Mouse (Mus musculus): ENCODE results near the gene 4933430I17Rik. TPM values are rescaled to one million over a fixed set of nuclear protein-coding genes. Genes with fewer than 3 reads are reported as not detected.

Gene 4933430I17Rik
- polyA plus RNA-seq, 1 experiment from 2014 or later, result 1.1 TPM

- no peaks in the 10 kb centered on the region for H3K9me3 ChIP-seq
- no peaks in the 10 kb centered on the region for H3K27me3 ChIP-seq
- no peaks in the 10 kb centered on the region for H3K36me3 ChIP-seq
- peak; percentile 89 for ATAC-seq
- H3K27ac ChIP-seq, result no peak overlapping the region
- H3K4me2 ChIP-seq (replicated peaks), result no peak overlapping the region
- no peak overlapping the region for H3K4me3 ChIP-seq (replicated peaks)
- WGBS, result 22% methylated on average over 4 of the region's 4 CpGs
- peaks cover 8% of the 10 kb centered on the region for H3K4me1 ChIP-seq (replicated peaks)
- 0 out of 2 replicates have a peak overlapping the region, but pooled peaks have one; percentile 14 for H3K9ac ChIP-seq (replicated peaks)
Observed at GRCm38 (mm10) chr4:62560963-62561629, 35.9 kb downstream of the 4933430I17Rik start.

DNA sequence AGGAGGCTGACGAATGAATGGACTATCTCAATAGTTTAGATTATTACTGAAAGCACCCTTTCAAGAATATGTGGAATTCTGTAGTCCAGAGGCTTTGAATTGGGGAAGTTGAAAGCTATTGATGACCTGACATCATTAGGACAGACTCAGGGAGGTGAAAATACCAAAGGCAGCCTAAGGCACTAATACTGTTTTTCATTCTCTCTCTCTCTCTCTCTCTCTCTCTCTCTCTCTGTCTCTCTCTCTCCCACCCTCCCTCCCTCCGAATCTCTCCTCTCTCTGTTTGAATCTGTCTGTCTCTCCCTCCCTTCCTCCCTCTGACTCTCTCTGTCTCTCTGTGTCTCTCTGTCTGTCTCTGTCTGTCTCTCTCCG, 36.4 kb downstream of the 4933430I17Rik start:
- H3K9me3 ChIP-seq, result no peaks in the 10 kb centered on the region
- peak; percentile 71 for ATAC-seq
- H3K4me2 ChIP-seq (replicated peaks), result no peak overlapping the region
- H3K36me3 ChIP-seq, result no peaks in the 10 kb centered on the region
- H3K27ac ChIP-seq, result peak overlapping the region; percentile 45; the same call in 1 of the 2 replicates
- no peak overlapping the region for H3K4me3 ChIP-seq (replicated peaks)
- WGBS, result 45% methylated on average over 3 of the region's 3 CpGs
- H3K27me3 ChIP-seq, result no peaks in the 10 kb centered on the region
- peaks cover 8% of the 10 kb centered on the region for H3K4me1 ChIP-seq (replicated peaks)
- 0 out of 2 replicates have a peak overlapping the region, but pooled peaks have one; percentile 14 for H3K9ac ChIP-seq (replicated peaks)

DNA sequence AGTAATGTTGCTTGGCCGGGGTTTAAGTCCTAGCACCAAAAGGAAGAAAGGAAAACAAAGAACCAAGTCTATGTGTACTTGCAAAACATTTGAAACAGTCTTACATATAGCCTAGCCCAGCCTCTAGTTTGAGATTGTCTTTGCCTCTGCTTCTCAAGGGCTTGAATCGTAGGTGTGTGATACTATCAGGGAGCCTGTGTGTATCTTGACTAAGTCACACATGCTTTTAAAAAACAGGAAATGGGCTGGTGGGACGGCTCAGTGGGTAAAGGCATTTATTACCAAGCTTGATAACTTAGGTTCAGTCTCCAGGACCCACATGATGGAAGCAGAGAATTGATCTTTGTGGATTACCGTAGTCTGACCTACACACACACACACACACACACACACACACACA, 36.8 kb downstream of the 4933430I17Rik start:
- H3K27ac ChIP-seq, result peak overlapping the region; percentile 45; the same call in 1 of the 2 replicates
- no peak for ATAC-seq
- H3K4me1 ChIP-seq (replicated peaks), result peaks cover 8% of the 10 kb centered on the region

DNA sequence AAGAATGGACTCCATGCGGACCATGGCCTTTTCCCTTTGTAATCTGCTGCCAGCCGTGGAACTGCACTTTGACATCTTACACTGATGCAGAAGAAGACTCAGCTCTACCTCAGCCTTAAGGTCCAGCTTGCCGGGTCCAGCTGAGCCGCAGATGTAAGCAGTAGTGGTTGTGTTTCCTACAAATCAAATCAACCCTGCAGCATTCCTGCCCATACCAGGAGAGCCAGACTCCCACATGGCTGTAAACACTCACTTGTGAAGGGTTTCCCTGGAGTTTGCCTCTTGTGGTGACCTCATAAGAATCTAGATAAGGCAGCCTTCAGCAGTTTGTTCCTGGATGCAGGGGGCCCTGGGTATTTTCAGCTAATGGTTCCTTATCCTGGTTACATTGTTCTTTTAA, 41.4 kb downstream of the 4933430I17Rik start:
- H3K27ac ChIP-seq, result no peak overlapping the region
- H3K4me1 ChIP-seq (replicated peaks), result peaks cover 6% of the 10 kb centered on the region
- no peaks in the 10 kb centered on the region for H3K9me3 ChIP-seq
- no peaks in the 10 kb centered on the region for H3K27me3 ChIP-seq
- no peak overlapping the region for H3K4me3 ChIP-seq (replicated peaks)
- H3K4me2 ChIP-seq (replicated peaks), result no peak overlapping the region
- H3K36me3 ChIP-seq, result no peaks in the 10 kb centered on the region
- no peak for ATAC-seq
- H3K9ac ChIP-seq (replicated peaks), result no peak overlapping the region
- 86% methylated on average over 4 of the region's 4 CpGs for WGBS

More for the DNA sequence above, 36.8 kb downstream of the 4933430I17Rik start:
- Histone ChIP-seq H3K4me2 (replicated peaks) (no peak overlapping the region), H3K27me3 (no peaks in the 10 kb centered on the region), H3K4me3 (replicated peaks) (no peak overlapping the region), H3K36me3 (no peaks in the 10 kb centered on the region), H3K9ac (replicated peaks) (no peak overlapping the region), H3K9me3 (no peaks in the 10 kb centered on the region)
- 79% methylated on average over 4 of the region's 4 CpGs for WGBS

GRCm38 (mm10) chr4:62567696-62568095, 42.5 kb downstream of the 4933430I17Rik start:
- Histone ChIP-seq H3K27me3 (no peaks in the 10 kb centered on the region), H3K4me2 (replicated peaks) (no peak overlapping the region), H3K9ac (replicated peaks) (no peak overlapping the region), H3K27ac (no peak overlapping the region), H3K4me1 (replicated peaks) (no peaks in the 10 kb centered on the region), H3K9me3 (no peaks in the 10 kb centered on the region), H3K36me3 (no peaks in the 10 kb centered on the region), H3K4me3 (replicated peaks) (no peak overlapping the region)
- ATAC-seq, result no peak
- WGBS, result 93% methylated on average over 6 of the region's 6 CpGs

DNA sequence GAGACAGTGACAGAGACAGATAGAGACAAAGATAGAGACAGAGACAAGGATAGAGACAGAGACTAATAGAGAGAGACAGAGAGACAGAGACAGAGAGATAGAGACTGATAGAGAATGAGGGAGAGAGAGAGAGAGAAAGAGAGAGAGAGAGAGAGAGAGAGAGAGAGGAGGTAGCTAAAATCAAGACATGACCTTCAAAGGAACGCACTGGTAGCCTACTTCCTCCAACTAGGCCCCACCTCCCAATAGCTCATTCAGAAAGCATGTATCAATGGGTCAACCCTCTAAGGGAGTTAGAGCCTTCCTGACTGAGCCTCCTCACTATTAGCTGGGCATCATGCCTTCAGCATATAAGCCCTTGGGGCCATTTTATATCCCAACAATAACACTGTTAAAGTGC, 43.2 kb downstream of the 4933430I17Rik start:
- no peak for ATAC-seq
- H3K36me3 ChIP-seq, result no peaks in the 10 kb centered on the region
- H3K27me3 ChIP-seq, result no peaks in the 10 kb centered on the region
- WGBS, result 83% methylated on average over 1 of the region's 1 CpGs
- no peak overlapping the region for H3K9ac ChIP-seq (replicated peaks)
- H3K9me3 ChIP-seq, result no peaks in the 10 kb centered on the region
- H3K4me2 ChIP-seq (replicated peaks), result no peak overlapping the region
- H3K4me1 ChIP-seq (replicated peaks), result no peaks in the 10 kb centered on the region
- H3K4me3 ChIP-seq (replicated peaks), result no peak overlapping the region
- no peak overlapping the region for H3K27ac ChIP-seq

DNA sequence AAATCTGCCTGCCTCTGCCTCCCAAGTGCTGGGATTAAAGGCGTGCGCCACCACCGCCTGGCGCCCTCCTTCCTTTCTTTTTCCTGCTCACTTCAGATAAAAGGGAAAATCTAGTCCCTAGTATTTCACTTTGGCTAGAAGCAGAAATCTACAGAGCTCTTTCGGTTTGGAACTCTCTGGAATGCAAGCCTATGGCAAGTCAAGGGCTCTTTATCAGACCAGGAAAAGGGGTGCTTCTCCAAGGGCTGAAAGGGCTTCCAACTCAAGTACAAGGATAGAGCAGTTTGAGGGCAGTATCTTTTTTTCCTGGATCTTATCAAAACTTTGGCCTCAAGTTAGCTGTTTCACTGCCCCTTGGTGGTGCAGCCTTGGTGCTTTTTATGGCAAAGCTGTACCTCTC, 44.4 kb downstream of the 4933430I17Rik start:
- no peak overlapping the region for H3K9ac ChIP-seq (replicated peaks)
- H3K4me2 ChIP-seq (replicated peaks), result no peak overlapping the region
- no peaks in the 10 kb centered on the region for H3K36me3 ChIP-seq
- no peaks in the 10 kb centered on the region for H3K9me3 ChIP-seq
- H3K4me3 ChIP-seq (replicated peaks), result no peak overlapping the region
- H3K4me1 ChIP-seq (replicated peaks), result no peaks in the 10 kb centered on the region
- H3K27me3 ChIP-seq, result no peaks in the 10 kb centered on the region
- H3K27ac ChIP-seq, result no peak overlapping the region
- ATAC-seq, result no peak
- WGBS, result 95% methylated on average over 5 of the region's 5 CpGs

- Histone ChIP-seq H3K9ac (replicated peaks) (no peak overlapping the region), H3K4me3 (replicated peaks) (no peak overlapping the region), H3K4me2 (replicated peaks) (no peak overlapping the region), H3K27ac (no peak overlapping the region), H3K9me3 (no peaks in the 10 kb centered on the region), H3K27me3 (no peaks in the 10 kb centered on the region), H3K4me1 (replicated peaks) (no peaks in the 10 kb centered on the region), H3K36me3 (no peaks in the 10 kb centered on the region)
- no peak for ATAC-seq
- WGBS, result 86% methylated on average over 5 of the region's 5 CpGs
Observed at GRCm38 (mm10) chr4:62570029-62570428, 44.9 kb downstream of the 4933430I17Rik start.

DNA sequence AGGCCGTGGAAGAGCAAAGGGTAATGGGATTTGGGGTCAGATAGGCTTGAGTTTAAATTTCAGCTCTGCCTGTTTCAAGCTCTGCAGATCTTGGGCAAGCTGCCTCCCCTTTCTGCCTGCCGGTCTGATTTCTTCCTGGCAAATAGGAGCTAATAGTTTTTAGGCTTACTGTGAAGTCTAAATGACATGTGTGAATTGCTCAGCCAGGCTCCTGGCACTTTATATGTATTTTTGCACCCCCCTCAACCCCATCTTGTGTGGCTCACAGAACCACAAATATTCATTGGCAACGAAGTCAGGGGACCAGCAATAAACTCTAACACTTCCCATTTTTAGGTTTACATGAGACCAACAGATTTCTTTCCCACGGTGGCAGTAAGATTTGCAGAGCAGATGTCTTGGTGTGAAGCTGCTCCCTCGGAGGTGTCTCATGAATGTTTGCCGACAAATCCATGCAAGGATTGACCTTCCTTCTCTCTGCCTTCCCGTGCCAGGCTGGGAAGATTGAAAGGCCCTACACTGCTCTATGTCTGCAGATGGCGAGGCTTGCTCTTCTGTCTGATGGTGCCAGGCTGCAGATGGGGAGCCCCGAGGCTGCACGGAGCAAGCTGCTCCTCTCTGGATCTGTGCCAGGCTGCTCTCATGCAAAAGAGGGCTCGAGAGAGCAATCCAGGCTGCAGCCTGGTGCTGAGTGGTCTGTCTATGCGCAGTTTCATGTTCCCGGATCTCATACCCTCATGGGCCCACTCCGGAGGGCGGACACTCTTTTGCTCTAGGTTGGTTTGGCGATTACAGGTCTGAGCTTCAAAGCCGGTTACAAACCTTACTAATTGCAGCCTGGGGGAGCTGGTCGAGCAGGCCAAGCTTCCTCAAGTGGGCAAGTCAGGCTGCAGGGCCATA, 57.4 kb downstream of the 4933430I17Rik start:
- 17% methylated on average over 18 of the region's 18 CpGs for WGBS
- Histone ChIP-seq H3K27ac (peak overlapping the region; percentile 84), H3K27me3 (peaks cover 11% of the 10 kb centered on the region), H3K4me1 (replicated peaks) (peaks cover 38% of the 10 kb centered on the region), H3K9me3 (no peaks in the 10 kb centered on the region), H3K4me3 (replicated peaks) (peak overlapping the region; percentile 61), H3K9ac (replicated peaks) (peak overlapping the region; percentile 76), H3K36me3 (no peaks in the 10 kb centered on the region), H3K4me2 (replicated peaks) (peak overlapping the region; percentile 98)
- peak; percentile 92 for ATAC-seq

DNA sequence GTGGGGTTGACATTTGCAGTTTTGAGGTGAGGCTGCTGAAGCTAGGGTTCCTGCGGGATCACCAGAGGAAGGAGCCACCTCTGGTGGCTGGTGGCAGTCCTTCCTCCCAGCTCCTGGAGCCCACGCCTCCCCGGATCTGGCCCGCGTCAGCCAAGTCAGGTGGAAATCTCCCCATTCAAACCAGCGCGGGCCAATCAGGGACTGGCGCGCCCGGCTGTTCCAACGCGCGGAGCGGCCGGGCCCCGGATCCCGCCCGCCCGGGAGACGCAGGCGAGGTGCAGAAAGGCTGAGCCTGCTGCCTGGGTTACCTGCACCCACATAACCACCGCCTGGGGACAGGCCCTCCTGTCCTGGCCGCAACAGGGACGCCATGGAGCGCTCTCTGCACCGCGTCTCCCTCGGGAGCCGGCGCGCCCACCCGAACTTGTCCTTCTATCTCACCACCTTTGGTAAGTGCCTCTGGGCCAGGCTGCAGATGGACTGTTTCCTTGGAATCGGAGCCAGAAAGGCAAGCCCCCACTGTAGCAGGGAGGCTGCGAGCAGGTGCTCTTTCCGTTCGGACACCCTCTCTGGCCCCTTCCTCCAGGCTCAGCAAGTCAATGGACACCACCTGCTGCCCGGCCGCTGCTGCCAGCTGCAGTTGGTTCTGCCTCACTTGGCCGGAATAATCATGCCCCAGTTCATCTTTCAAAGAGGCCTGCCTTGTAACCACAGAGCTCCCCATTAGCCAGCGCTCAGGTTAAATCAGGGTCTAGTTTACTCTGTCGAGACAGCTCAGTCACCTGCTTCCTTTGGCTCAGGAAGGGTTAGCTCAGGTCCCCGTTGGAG, 58.3 kb downstream of the 4933430I17Rik start:
- Histone ChIP-seq H3K36me3 (no peaks in the 10 kb centered on the region), H3K4me3 (replicated peaks) (peak overlapping the region; percentile 61), H3K4me1 (replicated peaks) (peaks cover 38% of the 10 kb centered on the region), H3K4me2 (replicated peaks) (peak overlapping the region; percentile 98), H3K27me3 (peaks cover 11% of the 10 kb centered on the region), H3K9me3 (no peaks in the 10 kb centered on the region), H3K9ac (replicated peaks) (peak overlapping the region; percentile 76), H3K27ac (peak overlapping the region; percentile 84)
- peak; percentile 91 for ATAC-seq
- WGBS, result under 1% methylated on average over 42 of the region's 42 CpGs

- Histone ChIP-seq H3K4me2 (replicated peaks) (no peak overlapping the region), H3K36me3 (no peaks in the 10 kb centered on the region), H3K4me1 (replicated peaks) (peaks cover 43% of the 10 kb centered on the region), H3K27ac (no peak overlapping the region), H3K27me3 (peaks cover 8% of the 10 kb centered on the region; the same call in 1 of the 2 replicates), H3K9me3 (no peaks in the 10 kb centered on the region), H3K9ac (replicated peaks) (no peak overlapping the region), H3K4me3 (replicated peaks) (no peak overlapping the region)
- WGBS, result 88% methylated on average over 8 of the region's 8 CpGs
- no peak for ATAC-seq
Observed at GRCm38 (mm10) chr4:62587067-62587466, 61.9 kb downstream of the 4933430I17Rik start.
